Mouse (Mus musculus) brain, embryonic 14.5 days (tissue): Measurements from ENCODE around the gene Cebpz.

Experiments used
- CTCF ChIP-seq: fragments of 200-500 bp; IDR thresholded peaks from 2 replicates; pipeline ENCODE4 v1.5.1; 2012; ENCODE audit warnings: inconsistent platforms, mild to moderate bottlenecking, moderate library complexity, borderline replicate concordance; ENCODE audit not compliant: insufficient read depth, insufficient read length; ENCODE audit errors: extremely low read depth
- POLR2A ChIP-seq: fragments of 200-500 bp; IDR thresholded peaks from 2 replicates; pipeline ENCODE4 v1.6.1; 2012; ENCODE audit warnings: mild to moderate bottlenecking, inconsistent platforms, borderline replicate concordance; ENCODE audit not compliant: poor library complexity, insufficient read depth, insufficient read length, severe bottlenecking; ENCODE audit errors: extremely low read depth

- TF ChIP-seq CTCF (no peak), POLR2A (peak; percentile 70)
Measured at GRCm38 (mm10) chr17:78916369-78916813, 20.5 kb downstream of the Cebpz start, which contains the start of gene Cebpzos.
